Mouse (Mus musculus) liver, embryonic 13.5 days (tissue): ENCODE measurements around the gene Maats1. TPM values are rescaled to one million over a fixed set of nuclear protein-coding genes. Genes with fewer than 3 reads are reported as not detected.

ENCODE experiments used
- ATAC-seq: fragments of 200-750 bp; cut with Nextera tagmentation; 2 replicates; pipeline ENCODE4 v1.8.0; 2017; ENCODE audit warnings: low read depth, mild to moderate bottlenecking, moderate number of reproducible peaks, moderate library complexity
- DNase-seq: peaks from one replicate; pipeline ENCODE4 v3.0.0; 2022
- H3K27ac ChIP-seq: fragments of 300-500 bp; sonication (generic); 2 replicates; pipeline ENCODE4 v1.5.1; 2015; ENCODE audit warnings: moderate library complexity, mild to moderate bottlenecking, inconsistent platforms
- H3K27me3 ChIP-seq: fragments of 300-500 bp; sonication (generic); 2 replicates; pipeline ENCODE4 v1.6.1; 2015; ENCODE audit warnings: mild to moderate bottlenecking, inconsistent platforms
- H3K36me3 ChIP-seq: fragments of 300-500 bp; sonication (generic); 2 replicates; pipeline ENCODE4 v1.6.1; 2015; ENCODE audit warnings: mild to moderate bottlenecking, inconsistent platforms
- H3K4me1 ChIP-seq: fragments of 300-500 bp; sonication (generic); replicated peaks from 2 replicates; pipeline ENCODE4 v1.6.1; 2015; ENCODE audit warnings: inconsistent platforms
- H3K4me2 ChIP-seq: fragments of 300-500 bp; sonication (generic); 2 replicates; pipeline ENCODE4 v1.6.1; 2015; ENCODE audit warnings: inconsistent platforms, mild to moderate bottlenecking, moderate library complexity
- H3K4me3 ChIP-seq: fragments of 300-500 bp; sonication (generic); replicated peaks from 2 replicates; pipeline ENCODE4 v1.5.1; 2015; ENCODE audit warnings: mild to moderate bottlenecking, inconsistent platforms
- H3K9ac ChIP-seq: fragments of 300-500 bp; sonication (generic); 2 replicates; pipeline ENCODE4 v1.6.1; 2015; ENCODE audit warnings: mild to moderate bottlenecking, inconsistent platforms
- H3K9me3 ChIP-seq: fragments of 300-500 bp; sonication (generic); replicated peaks from 2 replicates; pipeline ENCODE4 v1.6.1; 2016; ENCODE audit warnings: inconsistent platforms
- WGBS: fragments of 180-500 bp; shearing (Covaris S2); methylation state at CpG from one replicate; pipeline ENCODE4 v1.1.7; 2015; ENCODE audit not compliant: insufficient replicate concordance; 5-methylcytosine and 5-hydroxymethylcytosine counted together
- polyA plus RNA-seq: library from polyadenylated mRNA; unstranded; fragments of >200 nt; fragmentation: Nextera tagmentation; extraction: Ambion mirVana; gene quantifications from 2 replicates; pipeline ENCODE4 v1.2.1, GENCODE M21; 2015

Gene Maats1
- polyA plus RNA-seq, 1 experiment from 2014 or later = not detected

- H3K9ac ChIP-seq = no peak overlapping the region
- H3K4me1 ChIP-seq = no peaks in the 10 kb centered on the region
- H3K9me3 ChIP-seq = no peaks in the 10 kb centered on the region
- H3K27ac ChIP-seq = no peak overlapping the region
- H3K4me3 ChIP-seq = no peak overlapping the region
- DNase-seq (no peak), ATAC-seq (no peak)
- H3K27me3 ChIP-seq = no peaks in the 10 kb centered on the region
- H3K4me2 ChIP-seq = no peak overlapping the region
- WGBS = 52% methylated on average over 4 of the region's 4 CpGs
- 0 out of 2 replicates have a peak, but pooled peaks cover 3% of the 10 kb centered on the region for H3K36me3 ChIP-seq
Observed at GRCm38 (mm10) chr16:38255107-38255506, 86.8 kb downstream of the Maats1 start.

GRCm38 (mm10) chr16:38254001-38254400 lies 87.9 kb downstream of the Maats1 start:
- Histone ChIP-seq H3K36me3 (0 out of 2 replicates have a peak, but pooled peaks cover 3% of the 10 kb centered on the region), H3K27me3 (no peaks in the 10 kb centered on the region), H3K4me2 (no peak overlapping the region), H3K9me3 (no peaks in the 10 kb centered on the region), H3K27ac (no peak overlapping the region), H3K9ac (no peak overlapping the region), H3K4me1 (no peaks in the 10 kb centered on the region), H3K4me3 (no peak overlapping the region)
- ATAC-seq (no peak), DNase-seq (no peak)
- 68% methylated on average over 14 of the region's 14 CpGs for WGBS

- no peak for ATAC-seq
- WGBS = 66% methylated on average over 6 of the region's 6 CpGs
Observed at GRCm38 (mm10) chr16:38250467-38250866, 91.5 kb downstream of the Maats1 start.

GRCm38 (mm10) chr16:38248331-38248961 lies 93.5 kb downstream of the Maats1 start:
- Histone ChIP-seq H3K9ac (no peak overlapping the region), H3K27me3 (no peaks in the 10 kb centered on the region), H3K36me3 (0 out of 2 replicates have a peak, but pooled peaks cover 3% of the 10 kb centered on the region), H3K4me1 (no peaks in the 10 kb centered on the region), H3K4me3 (no peak overlapping the region), H3K27ac (no peak overlapping the region), H3K4me2 (no peak overlapping the region), H3K9me3 (no peaks in the 10 kb centered on the region)
- DNase-seq (no peak), ATAC-seq (no peak)
- WGBS = 33% methylated on average over 13 of the region's 13 CpGs

More at GRCm38 (mm10) chr16:38250467-38250866, 91.5 kb downstream of the Maats1 start:
- Histone ChIP-seq H3K4me3 (no peak overlapping the region), H3K36me3 (0 out of 2 replicates have a peak, but pooled peaks cover 3% of the 10 kb centered on the region), H3K9ac (no peak overlapping the region), H3K4me2 (no peak overlapping the region), H3K4me1 (no peaks in the 10 kb centered on the region), H3K27ac (no peak overlapping the region), H3K27me3 (no peaks in the 10 kb centered on the region), H3K9me3 (no peaks in the 10 kb centered on the region)
- DNase-seq = no peak

Other genes with a start within 250 kb of the Maats1 start
- gene Nr1i2, start 47.3 kb downstream of the Maats1 start, polyA plus RNA-seq = 2.6 and 2.8 TPM in 2 replicates
- 331 and 350 TPM in 2 replicates for gene Cox17, start 4.8 kb upstream of the Maats1 start, polyA plus RNA-seq
- not detected in 2 replicates for gene Gm21987, start 4.9 kb upstream of the Maats1 start, polyA plus RNA-seq
- gene Popdc2, start 20.1 kb upstream of the Maats1 start, polyA plus RNA-seq = 22.3 and 24.2 TPM in 2 replicates
- 8.4 and 9.2 TPM in 2 replicates for gene Pla1a, start 91.0 kb upstream of the Maats1 start, polyA plus RNA-seq
- gene Adprh, start 110.6 kb upstream of the Maats1 start, polyA plus RNA-seq = 38.1 and 41.2 TPM in 2 replicates
- 0.08 and 0.16 TPM in 2 replicates for gene Cd80, start 113.4 kb upstream of the Maats1 start, polyA plus RNA-seq
- gene Timmdc1, start 180.5 kb upstream of the Maats1 start, polyA plus RNA-seq = 18.1 and 18.9 TPM in 2 replicates
- 11.7 and 13.1 TPM in 2 replicates for gene Poglut1, start 208.1 kb upstream of the Maats1 start, polyA plus RNA-seq
- gene Tmem39a, start 216.6 kb upstream of the Maats1 start, polyA plus RNA-seq = 33.8 and 37.1 TPM in 2 replicates